Mouse (Mus musculus) liver, embryonic 13.5 days (tissue): Measurements from ENCODE around the gene Met. TPM values are rescaled to one million over a fixed set of nuclear protein-coding genes. Genes with fewer than 3 reads are reported as not detected.

ENCODE experiments used
- ATAC-seq: fragments of 200-750 bp; cut with Nextera tagmentation; 2 replicates; pipeline ENCODE4 v1.8.0; 2017; ENCODE audit warnings: low read depth, mild to moderate bottlenecking, moderate number of reproducible peaks, moderate library complexity
- DNase-seq: peaks from one replicate; pipeline ENCODE4 v3.0.0; 2022
- H3K27ac ChIP-seq: fragments of 300-500 bp; sonication (generic); 2 replicates; pipeline ENCODE4 v1.5.1; 2015; ENCODE audit warnings: moderate library complexity, mild to moderate bottlenecking, inconsistent platforms
- H3K27me3 ChIP-seq: fragments of 300-500 bp; sonication (generic); 2 replicates; pipeline ENCODE4 v1.6.1; 2015; ENCODE audit warnings: mild to moderate bottlenecking, inconsistent platforms
- H3K36me3 ChIP-seq: fragments of 300-500 bp; sonication (generic); 2 replicates; pipeline ENCODE4 v1.6.1; 2015; ENCODE audit warnings: mild to moderate bottlenecking, inconsistent platforms
- H3K4me1 ChIP-seq: fragments of 300-500 bp; sonication (generic); replicated peaks from 2 replicates; pipeline ENCODE4 v1.6.1; 2015; ENCODE audit warnings: inconsistent platforms
- H3K4me2 ChIP-seq: fragments of 300-500 bp; sonication (generic); 2 replicates; pipeline ENCODE4 v1.6.1; 2015; ENCODE audit warnings: inconsistent platforms, mild to moderate bottlenecking, moderate library complexity
- H3K4me3 ChIP-seq: fragments of 300-500 bp; sonication (generic); replicated peaks from 2 replicates; pipeline ENCODE4 v1.5.1; 2015; ENCODE audit warnings: mild to moderate bottlenecking, inconsistent platforms
- H3K9ac ChIP-seq: fragments of 300-500 bp; sonication (generic); 2 replicates; pipeline ENCODE4 v1.6.1; 2015; ENCODE audit warnings: mild to moderate bottlenecking, inconsistent platforms
- H3K9me3 ChIP-seq: fragments of 300-500 bp; sonication (generic); replicated peaks from 2 replicates; pipeline ENCODE4 v1.6.1; 2016; ENCODE audit warnings: inconsistent platforms
- WGBS: fragments of 180-500 bp; shearing (Covaris S2); methylation state at CpG from one replicate; pipeline ENCODE4 v1.1.7; 2015; ENCODE audit not compliant: insufficient replicate concordance; 5-methylcytosine and 5-hydroxymethylcytosine counted together
- polyA plus RNA-seq: library from polyadenylated mRNA; unstranded; fragments of >200 nt; fragmentation: Nextera tagmentation; extraction: Ambion mirVana; gene quantifications from 2 replicates; pipeline ENCODE4 v1.2.1, GENCODE M21; 2015

Met gene
- polyA plus RNA-seq, 1 experiment from 2014 or later, result 3.4 TPM

DNA sequence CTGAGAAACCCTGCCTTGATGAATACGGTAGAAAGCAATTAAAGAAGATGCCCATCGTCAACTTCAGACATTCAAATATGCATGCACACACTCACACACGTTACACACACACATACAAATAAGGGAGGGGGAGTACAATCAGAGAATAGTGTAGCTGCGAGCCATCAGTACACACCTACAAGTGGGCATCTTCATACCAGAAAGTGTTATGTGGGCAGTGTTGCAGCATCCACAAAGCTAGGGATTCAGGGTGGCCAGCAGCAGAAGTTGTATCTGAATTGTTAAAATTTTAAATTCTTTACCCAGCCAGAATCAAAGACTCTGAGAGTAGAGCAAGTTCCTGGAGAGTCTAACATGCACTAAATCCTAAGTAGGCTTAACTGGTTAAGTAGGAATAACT is 157.2 kb downstream of the Met start:
- ATAC-seq, result no peak
- no peak overlapping the region for H3K9ac ChIP-seq
- 59% methylated on average over 4 of the region's 4 CpGs for WGBS

GRCm38 (mm10) chr6:17621436-17621835 is 157.8 kb downstream of the Met start:
- H3K9ac ChIP-seq, result no peak overlapping the region
- H3K9me3 ChIP-seq, result no peaks in the 10 kb centered on the region
- no peak for DNase-seq
- no peak overlapping the region for H3K4me2 ChIP-seq
- H3K36me3 ChIP-seq, result no peaks in the 10 kb centered on the region
- H3K27ac ChIP-seq, result no peak overlapping the region
- no peak overlapping the region for H3K4me3 ChIP-seq
- 59% methylated on average over 1 of the region's 3 CpGs for WGBS
- no peaks in the 10 kb centered on the region for H3K4me1 ChIP-seq
- ATAC-seq, result no peak
- H3K27me3 ChIP-seq, result no peaks in the 10 kb centered on the region

More for the DNA sequence above, 157.2 kb downstream of the Met start:
- Histone ChIP-seq H3K4me2 (no peak overlapping the region), H3K27me3 (no peaks in the 10 kb centered on the region), H3K36me3 (no peaks in the 10 kb centered on the region), H3K9me3 (no peaks in the 10 kb centered on the region), H3K4me3 (no peak overlapping the region), H3K4me1 (no peaks in the 10 kb centered on the region), H3K27ac (no peak overlapping the region)
- DNase-seq, result no peak

Other genes with a start within 250 kb of the Met start
- gene Cav2, start 182.6 kb upstream of the Met start, polyA plus RNA-seq, result 2.4 and 3.4 TPM in 2 replicates
- gene Cav1, start 157.5 kb upstream of the Met start, polyA plus RNA-seq, result 3.7 and 4.9 TPM in 2 replicates
- 97.5 and 121 TPM in 2 replicates for gene Capza2, start 172.4 kb downstream of the Met start, polyA plus RNA-seq
- gene St7, start 229.1 kb downstream of the Met start, polyA plus RNA-seq, result 11.0 and 11.8 TPM in 2 replicates